Mouse (Mus musculus): Measurements from ENCODE around the gene Serpina5.

Gene Serpina5

GRCm38 (mm10) chr12:104131041-104131440 is 30.1 kb downstream of the Serpina5 start:
- DNase-seq = no peak

GRCm38 (mm10) chr12:104138216-104138615 is 37.3 kb downstream of the Serpina5 start:
- no peak for DNase-seq

GRCm38 (mm10) chr12:104140543-104141103 is 39.7 kb downstream of the Serpina5 start:
- DNase-seq = no peak

GRCm38 (mm10) chr12:104141506-104141905 is 40.6 kb downstream of the Serpina5 start:
- DNase-seq = no peak

- no peak for DNase-seq
Observed at GRCm38 (mm10) chr12:104142427-104142826, 41.5 kb downstream of the Serpina5 start.

- DNase-seq = no peak
Observed at GRCm38 (mm10) chr12:104143286-104143685, 42.4 kb downstream of the Serpina5 start.

GRCm38 (mm10) chr12:104145571-104145970 is 44.7 kb downstream of the Serpina5 start:
- no peak for DNase-seq

GRCm38 (mm10) chr12:104151989-104152388 is 51.1 kb downstream of the Serpina5 start:
- no peak for DNase-seq

- DNase-seq = no peak
Observed at GRCm38 (mm10) chr12:104153041-104153645, 52.2 kb downstream of the Serpina5 start.

- DNase-seq = no peak
Observed at GRCm38 (mm10) chr12:104153656-104154055, 52.7 kb downstream of the Serpina5 start, which contains the start of gene Serpina3c. TSS of gene Serpina3c (minus strand) at chr12:104153870.
